Mouse (Mus musculus) myocyte (in vitro differentiated cells): ENCODE data around the gene Ubald2.
A peak's percentile ranks its signal among the peaks of the same experiment; 100 is the strongest.

Experiments
- CEBPB ChIP-seq: IDR thresholded peaks from 2 replicates; pipeline ENCODE4 v1.6.1; 2011; ENCODE audit warnings: mild to moderate bottlenecking, moderate library complexity; ENCODE audit not compliant: poor library complexity, insufficient read depth, severe bottlenecking
- MAX ChIP-seq: IDR thresholded peaks from one replicate; pipeline ENCODE4 v1.6.1; 2011; ENCODE audit warnings: low read depth, mild to moderate bottlenecking, control low read depth
- MYOD1 ChIP-seq, 3 experiments: IDR thresholded peaks; one replicate each; pipeline ENCODE4 v1.6.1; 2011; ENCODE audit warnings: control low read depth in 2 of 3, low read depth in 2 of 3, mild to moderate bottlenecking in 2 of 3, moderate library complexity in 1 of 3; ENCODE audit not compliant: insufficient read length in 2 of 3, control insufficient read depth in 1 of 3
- MYOG ChIP-seq, 3 experiments: IDR thresholded peaks; one replicate each; pipeline ENCODE4 v1.6.1; 2011; ENCODE audit warnings: control low read depth in 2 of 3, low read depth in 2 of 3, mild to moderate bottlenecking in 2 of 3; ENCODE audit not compliant: insufficient read length in 2 of 3, control insufficient read depth in 1 of 3, insufficient read depth in 1 of 3
- POLR2A ChIP-seq: IDR thresholded peaks from one replicate; pipeline ENCODE4 v1.6.1; 2011; ENCODE audit warnings: low read depth, mild to moderate bottlenecking, control low read depth, moderate library complexity; ENCODE audit not compliant: insufficient read length
- POLR2AphosphoS2 ChIP-seq: IDR thresholded peaks from one replicate; pipeline ENCODE4 v1.6.1; 2011; ENCODE audit warnings: low read depth, control low read depth; ENCODE audit not compliant: insufficient read length
- REST ChIP-seq: IDR thresholded peaks from one replicate; pipeline ENCODE4 v1.6.1; 2011; ENCODE audit warnings: mild to moderate bottlenecking, control low read depth, moderate library complexity; ENCODE audit not compliant: insufficient read depth, insufficient read length
- SRF ChIP-seq: IDR thresholded peaks from one replicate; pipeline ENCODE4 v1.6.1; 2011; ENCODE audit warnings: low read depth; ENCODE audit not compliant: control insufficient read depth, insufficient read length
- TCF12 ChIP-seq: IDR thresholded peaks from one replicate; pipeline ENCODE4 v1.6.1; 2011; ENCODE audit warnings: mild to moderate bottlenecking, control low read depth; ENCODE audit not compliant: poor library complexity, insufficient read depth, severe bottlenecking
- USF1 ChIP-seq: IDR thresholded peaks from one replicate; pipeline ENCODE4 v1.6.1; 2011; ENCODE audit warnings: low read depth, mild to moderate bottlenecking, control low read depth, moderate library complexity

DNA sequence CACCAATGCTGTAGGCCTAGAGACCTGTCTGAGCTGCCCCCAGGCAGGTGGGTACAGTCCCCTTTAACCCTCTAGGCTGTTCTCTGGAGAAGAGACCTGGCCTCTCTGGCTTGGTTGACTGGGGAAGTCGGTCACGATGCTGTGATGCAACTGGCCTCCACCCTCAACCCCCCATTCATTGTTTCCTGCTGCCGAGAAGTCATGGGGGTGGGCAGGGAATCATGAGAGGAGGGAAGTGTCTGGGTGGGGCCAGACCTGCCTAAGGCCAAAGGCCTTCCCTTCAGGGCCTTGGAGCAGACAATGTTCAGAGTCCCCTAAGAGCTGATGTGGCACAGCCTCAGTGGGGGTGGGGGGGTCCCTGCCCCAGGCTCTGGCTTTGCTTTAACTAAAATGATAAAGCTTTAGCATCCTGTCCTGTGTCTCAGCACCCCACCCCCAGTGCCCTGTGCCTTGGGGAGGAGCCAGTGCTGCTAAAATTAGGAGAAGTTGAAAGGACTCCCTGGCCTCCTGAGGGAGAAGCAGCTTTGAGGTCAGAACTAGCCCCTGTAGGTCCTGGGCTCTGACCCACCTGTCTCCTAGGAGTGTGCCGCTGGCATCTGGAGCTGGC, 2.9 kb downstream of the Ubald2 start:
- no peak for TF ChIP-seq CEBPB
- TF ChIP-seq MYOG (IDR thresholded peaks at IDR 0.05; ENCODE audit: control insufficient read depth in 1 of 3, insufficient read depth in 1 of 3, insufficient read length in 2 of 3, low read depth in 2 of 3) = no peak
- peak in 1 of 3 experiments; percentile 26 for TF ChIP-seq MYOD1 (IDR thresholded peaks at IDR 0.05; ENCODE audit: control insufficient read depth in 1 of 3, insufficient read length in 2 of 3, low read depth in 2 of 3)
- no peak for TF ChIP-seq USF1
- no peak for TF ChIP-seq SRF
- no peak for TF ChIP-seq POLR2A
- no peak for TF ChIP-seq MAX
- no peak for TF ChIP-seq TCF12
- TF ChIP-seq POLR2AphosphoS2 = peak; percentile 18
- no peak for TF ChIP-seq REST
